Mouse (Mus musculus): ENCODE data around the gene Zzef1. TPM values are rescaled to one million over a fixed set of nuclear protein-coding genes. Genes with fewer than 3 reads are reported as not detected.
A peak's percentile ranks its signal among the peaks of the same experiment; 100 is the strongest.

The Zzef1 gene
- total RNA-seq, 2 experiments from 2014 or later = 47.8 to 49.5 TPM

DNA sequence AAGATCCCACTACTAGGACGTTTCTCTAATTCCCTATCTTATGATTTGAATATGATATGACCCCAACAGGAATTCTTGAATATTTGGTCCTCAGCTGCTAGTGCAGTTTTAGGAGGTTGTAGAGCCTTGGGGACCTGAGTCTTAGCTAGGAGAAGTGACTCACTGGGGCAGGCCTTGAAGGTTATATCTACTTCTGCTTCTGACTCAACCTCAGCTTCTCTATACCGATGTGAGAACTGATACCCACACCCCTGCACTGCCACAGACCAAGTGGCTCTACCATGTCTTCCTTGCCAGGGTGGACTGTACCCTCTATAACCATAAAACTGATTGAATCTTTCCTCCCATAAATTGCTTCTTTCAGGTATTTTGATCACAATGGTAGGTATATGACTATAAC lies 13.9 kb upstream of the Zzef1 start:
- no peak for DNase-seq (ENCODE audit: low spot score in 2 of 2)
- TF ChIP-seq CTCF (conservative IDR thresholded peaks at IDR 0.05) = no peak
- no peak overlapping the region for H3K4me3 ChIP-seq

DNA sequence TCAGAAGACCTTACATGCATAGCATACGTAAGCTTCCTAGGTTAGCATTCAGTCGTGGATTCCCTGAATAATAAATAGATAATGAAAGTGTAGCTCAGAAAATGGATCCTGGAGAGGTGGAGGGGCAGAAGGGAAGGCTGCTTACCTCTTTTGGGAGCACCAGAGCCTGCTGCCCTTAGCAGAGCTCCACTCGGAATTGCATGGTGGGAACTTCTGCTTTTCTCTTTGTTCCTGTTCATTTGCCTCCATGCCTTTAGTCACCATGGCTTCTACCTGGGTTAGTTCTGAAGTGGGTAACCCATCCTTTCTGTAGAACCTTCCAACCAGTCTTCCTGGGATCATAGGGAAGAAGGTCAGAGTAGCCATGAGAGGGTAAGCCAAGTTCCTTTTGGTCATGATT lies 13.5 kb upstream of the Zzef1 start:
- no peak for DNase-seq (ENCODE audit: low spot score in 2 of 2)
- no peak for TF ChIP-seq CTCF (conservative IDR thresholded peaks at IDR 0.05)
- no peak overlapping the region for H3K27ac ChIP-seq

More for the DNA sequence above, 13.9 kb upstream of the Zzef1 start:
- no peak overlapping the region for H3K27ac ChIP-seq

DNA sequence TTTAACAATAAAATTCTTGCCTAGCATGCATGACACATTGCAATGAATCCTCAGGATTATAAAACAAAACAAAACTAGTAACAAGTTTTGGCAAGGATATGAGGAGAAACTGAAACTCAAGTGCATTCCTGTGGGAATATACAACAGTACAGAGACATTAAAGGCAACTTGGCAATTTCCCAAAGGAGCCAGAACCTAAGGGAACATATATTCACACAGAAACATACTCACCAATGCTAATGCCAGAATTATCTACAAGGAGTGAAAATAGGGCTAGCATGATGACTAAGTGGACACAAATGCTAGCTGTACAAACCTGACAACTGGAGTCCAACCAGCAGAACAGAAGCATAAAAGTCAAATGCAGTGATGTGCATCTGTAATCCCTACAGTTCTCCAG lies 4.0 kb upstream of the Zzef1 start:
- no peak overlapping the region for H3K27ac ChIP-seq
- H3K4me3 ChIP-seq = no peak overlapping the region
- no peak for DNase-seq (ENCODE audit: low spot score in 2 of 2)
- TF ChIP-seq CTCF (conservative IDR thresholded peaks at IDR 0.05) = no peak

More for the DNA sequence above, 13.5 kb upstream of the Zzef1 start:
- H3K4me3 ChIP-seq = no peak overlapping the region

DNA sequence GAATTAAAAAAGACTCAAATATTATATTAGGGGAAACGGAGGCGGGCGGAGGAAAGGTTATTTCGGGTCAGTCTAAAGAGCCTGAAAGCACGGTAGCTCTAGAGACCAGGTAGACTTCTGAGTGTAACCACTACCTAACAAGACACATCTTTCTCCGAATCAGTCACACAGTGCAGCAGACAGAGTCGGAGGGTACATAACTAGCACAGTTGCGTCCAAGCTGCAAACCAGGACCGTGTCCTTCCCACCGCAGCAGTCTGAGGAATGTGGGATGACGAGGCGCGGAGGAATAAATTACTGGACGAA lies 924 bp upstream of the Zzef1 start:
- peak overlapping the region; percentile 94 for H3K27ac ChIP-seq
- H3K4me3 ChIP-seq = peak overlapping the region; percentile 97
- TF ChIP-seq CTCF (conservative IDR thresholded peaks at IDR 0.05) = no peak
- no peak for DNase-seq (ENCODE audit: low spot score in 2 of 2)

DNA sequence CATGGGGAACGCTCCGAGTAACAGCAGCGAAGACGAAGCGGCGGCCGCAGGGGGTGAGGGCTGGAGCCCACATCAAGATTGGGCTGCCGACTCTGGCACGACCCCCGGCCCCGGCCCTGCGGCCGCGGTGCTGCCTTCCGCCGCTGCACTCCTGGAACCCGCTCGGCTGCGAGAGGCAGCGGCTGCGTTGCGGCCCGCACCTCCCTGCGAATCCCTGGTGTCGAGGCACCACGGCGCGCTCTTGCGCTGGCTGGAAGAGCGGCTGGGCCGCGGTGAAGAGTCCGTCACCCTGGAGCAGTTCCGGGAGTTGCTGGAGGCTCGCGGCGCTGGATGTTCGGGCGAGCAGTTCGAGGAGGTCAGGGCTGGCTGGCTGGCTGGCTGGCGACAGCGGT lies 266 bp downstream of the Zzef1 start:
- peak overlapping the region; percentile 97 for H3K4me3 ChIP-seq
- no peak for DNase-seq (ENCODE audit: low spot score in 2 of 2)
- peak overlapping the region; percentile 94 for H3K27ac ChIP-seq
- TF ChIP-seq CTCF (conservative IDR thresholded peaks at IDR 0.05) = no peak

DNA sequence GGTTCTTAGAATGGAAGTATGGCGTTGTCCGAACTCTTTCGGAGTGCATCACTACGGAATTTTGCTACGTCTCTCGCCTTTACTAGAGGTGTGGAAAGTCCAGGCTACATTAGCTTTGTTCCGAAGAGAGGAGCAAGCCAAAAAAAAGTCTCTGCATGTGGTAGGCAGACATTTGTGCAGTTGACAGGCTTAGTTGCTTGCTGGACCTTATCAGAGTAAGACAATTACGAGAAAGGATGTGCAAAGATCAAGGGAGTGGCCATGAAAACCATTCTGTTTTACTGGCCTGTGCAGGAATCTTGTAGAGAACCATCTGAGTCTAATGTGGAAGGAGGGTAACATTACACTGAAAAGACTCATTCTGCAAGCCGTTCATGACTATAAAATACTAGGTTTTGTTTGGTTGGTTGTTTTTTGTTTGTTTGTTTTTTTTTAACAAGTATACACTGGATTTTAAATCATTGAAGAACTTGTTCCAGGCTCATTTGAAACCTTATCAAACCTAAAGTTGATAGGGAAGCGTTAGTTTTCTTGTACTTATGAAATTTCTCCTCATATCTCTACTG lies 830 bp downstream of the Zzef1 start:
- H3K27ac ChIP-seq = peak overlapping the region; percentile 94
- no peak for TF ChIP-seq CTCF (conservative IDR thresholded peaks at IDR 0.05)
- no peak for DNase-seq (ENCODE audit: low spot score in 2 of 2)
- peak overlapping the region; percentile 97 for H3K4me3 ChIP-seq

DNA sequence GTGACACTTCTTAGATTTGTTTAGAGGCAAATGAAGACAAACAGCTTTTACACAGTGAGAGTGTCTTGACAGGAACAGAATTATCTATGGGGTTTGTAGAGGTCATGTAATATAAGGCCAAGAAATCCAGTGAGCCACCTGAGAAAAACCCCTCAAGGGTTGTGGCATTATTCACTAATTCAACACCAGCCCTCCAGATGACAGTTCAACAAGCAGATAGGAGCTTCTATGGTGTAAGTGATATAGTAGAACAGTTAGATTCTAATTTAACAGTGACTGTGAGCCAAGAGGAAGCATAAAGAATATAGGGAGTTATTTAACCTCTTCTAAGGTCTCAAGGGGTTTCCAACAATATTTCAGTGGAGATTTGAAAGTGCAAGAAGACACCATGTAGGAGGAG lies 2.1 kb downstream of the Zzef1 start:
- TF ChIP-seq CTCF (conservative IDR thresholded peaks at IDR 0.05) = no peak
- no peak for DNase-seq (ENCODE audit: low spot score in 2 of 2)
- H3K4me3 ChIP-seq = no peak overlapping the region
- H3K27ac ChIP-seq = no peak overlapping the region

DNA sequence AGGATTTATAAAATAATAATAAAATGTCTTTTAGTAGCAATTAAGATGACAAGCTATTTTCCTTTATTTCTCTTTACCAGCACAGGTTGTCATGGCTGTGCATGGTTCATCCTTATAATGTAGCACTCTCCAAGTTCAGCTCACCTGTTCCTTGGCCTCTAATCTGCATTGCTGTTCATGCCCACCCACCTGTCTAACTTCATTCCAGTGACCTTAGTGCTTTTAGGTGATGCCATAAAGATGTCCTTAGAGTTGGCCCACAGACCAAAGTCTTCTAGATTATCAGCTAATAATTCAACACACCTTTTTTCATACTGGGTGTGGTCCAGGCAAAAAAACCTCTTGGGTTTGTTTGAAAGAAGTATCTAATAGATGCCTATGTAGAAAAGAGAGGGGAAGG lies 5.2 kb downstream of the Zzef1 start:
- Histone ChIP-seq H3K4me3 (no peak overlapping the region), H3K27ac (no peak overlapping the region)
- TF ChIP-seq CTCF (conservative IDR thresholded peaks at IDR 0.05) = no peak
- no peak for DNase-seq (ENCODE audit: low spot score in 2 of 2)

DNA sequence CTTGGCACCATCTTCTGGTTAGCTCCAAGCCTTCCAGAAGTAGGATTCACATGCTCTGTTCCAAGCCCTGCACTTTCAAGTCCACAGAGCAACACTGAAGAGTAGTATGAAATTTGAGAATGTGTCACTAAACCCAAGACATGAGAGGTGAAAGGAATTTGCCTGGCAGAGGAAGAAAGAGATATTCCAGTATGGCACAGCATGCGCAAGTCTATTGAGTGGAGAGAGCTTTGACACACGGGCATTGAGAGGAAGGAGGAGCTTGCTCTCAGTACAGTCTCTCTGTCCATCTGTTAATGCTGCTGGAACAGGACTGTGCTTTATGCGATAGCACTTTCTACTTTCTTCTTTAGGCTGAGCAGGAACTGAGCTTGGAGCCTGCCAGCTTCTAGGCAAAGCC lies 7.0 kb downstream of the Zzef1 start:
- no peak overlapping the region for H3K27ac ChIP-seq
- TF ChIP-seq CTCF (conservative IDR thresholded peaks at IDR 0.05) = no peak

DNA sequence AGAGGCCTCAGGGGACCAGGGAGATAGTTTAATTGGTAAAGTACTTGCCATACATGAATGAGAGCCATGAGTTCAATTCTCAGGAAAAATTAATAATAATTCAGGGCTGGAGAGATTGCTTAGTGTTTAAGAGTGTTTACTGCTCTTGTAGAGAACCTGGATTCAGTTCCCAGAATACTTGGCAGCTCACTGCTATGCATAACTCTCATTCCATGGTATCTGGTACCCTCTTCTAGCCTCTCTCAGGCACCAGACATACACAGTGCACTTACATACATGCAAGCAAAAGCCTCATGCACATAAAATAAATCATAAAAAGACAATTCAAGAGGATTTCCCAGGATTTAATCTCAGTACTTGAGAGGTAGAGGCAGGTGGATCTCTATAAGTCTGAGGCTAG lies 8.6 kb downstream of the Zzef1 start:
- TF ChIP-seq CTCF (conservative IDR thresholded peaks at IDR 0.05) = no peak
- no peak for DNase-seq (ENCODE audit: low spot score in 2 of 2)
- Histone ChIP-seq H3K4me3 (no peak overlapping the region), H3K27ac (no peak overlapping the region)

More for the DNA sequence above, 7.0 kb downstream of the Zzef1 start:
- no peak for DNase-seq (ENCODE audit: low spot score in 2 of 2)
- H3K4me3 ChIP-seq = no peak overlapping the region

DNA sequence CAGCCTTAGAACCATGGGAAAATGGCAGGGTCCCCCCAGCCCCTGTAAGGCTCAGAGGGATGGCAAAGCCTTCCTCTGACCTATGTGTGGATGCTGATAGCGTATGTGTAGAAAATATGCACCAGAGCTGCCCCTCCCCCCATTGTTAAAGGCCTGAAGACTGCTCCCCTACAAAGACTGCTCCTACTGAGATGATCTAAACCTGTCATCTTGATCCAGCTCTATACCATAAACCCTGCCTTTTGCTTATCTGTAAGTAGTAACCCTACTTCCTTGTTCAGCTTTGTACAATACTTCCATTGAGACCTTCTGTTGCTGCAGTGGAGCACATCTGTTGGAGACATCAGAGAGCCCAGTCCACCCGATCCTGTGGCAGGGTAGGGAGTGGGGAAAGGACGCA lies 9.2 kb downstream of the Zzef1 start:
- TF ChIP-seq CTCF (conservative IDR thresholded peaks at IDR 0.05) = no peak
- no peak overlapping the region for H3K4me3 ChIP-seq
- no peak for DNase-seq (ENCODE audit: low spot score in 2 of 2)
- H3K27ac ChIP-seq = no peak overlapping the region

DNA sequence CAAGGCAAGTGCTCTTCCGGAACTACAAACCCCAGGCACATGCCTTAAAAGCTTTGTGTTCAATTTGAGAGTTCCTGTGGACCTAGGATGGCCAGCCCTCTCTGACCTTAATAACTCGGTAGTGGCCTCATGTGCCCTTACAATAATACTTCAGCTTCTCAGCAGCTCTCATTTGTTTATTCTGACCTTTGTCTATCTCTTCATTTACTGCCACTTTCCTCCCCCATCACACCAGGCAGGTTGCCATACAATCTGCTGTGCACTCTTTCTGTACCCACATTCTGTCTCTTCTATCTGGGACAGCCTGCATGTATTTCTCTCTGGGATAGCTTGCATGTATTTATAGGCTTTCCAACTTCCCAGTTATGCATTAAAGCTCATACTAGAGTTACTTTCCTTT lies 10.5 kb downstream of the Zzef1 start:
- H3K27ac ChIP-seq = peak overlapping the region; percentile 68
- DNase-seq (ENCODE audit: low spot score in 2 of 2) = peak; percentile 27 to 57
- TF ChIP-seq CTCF (conservative IDR thresholded peaks at IDR 0.05) = no peak
- no peak overlapping the region for H3K4me3 ChIP-seq

DNA sequence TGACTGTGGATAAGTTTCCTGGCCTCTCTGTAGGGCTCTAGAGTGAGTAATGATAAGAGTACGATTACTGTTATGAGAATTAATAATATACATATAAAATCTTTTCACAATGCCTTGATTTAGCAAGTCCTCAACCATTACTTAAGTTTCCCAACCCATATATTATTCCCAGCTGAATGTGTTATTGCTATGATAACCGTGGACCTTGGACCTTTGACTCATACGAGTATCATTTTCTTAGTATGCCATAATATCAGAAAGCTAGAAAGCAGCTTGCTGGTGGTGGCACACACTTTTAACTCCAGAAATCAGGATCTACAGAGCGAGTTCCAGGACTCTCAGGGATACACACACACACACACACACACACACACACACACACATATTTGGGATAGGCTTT lies 12.0 kb downstream of the Zzef1 start:
- DNase-seq (ENCODE audit: low spot score in 2 of 2) = no peak
- Histone ChIP-seq H3K4me3 (no peak overlapping the region), H3K27ac (no peak overlapping the region)
- TF ChIP-seq CTCF (conservative IDR thresholded peaks at IDR 0.05) = no peak

DNA sequence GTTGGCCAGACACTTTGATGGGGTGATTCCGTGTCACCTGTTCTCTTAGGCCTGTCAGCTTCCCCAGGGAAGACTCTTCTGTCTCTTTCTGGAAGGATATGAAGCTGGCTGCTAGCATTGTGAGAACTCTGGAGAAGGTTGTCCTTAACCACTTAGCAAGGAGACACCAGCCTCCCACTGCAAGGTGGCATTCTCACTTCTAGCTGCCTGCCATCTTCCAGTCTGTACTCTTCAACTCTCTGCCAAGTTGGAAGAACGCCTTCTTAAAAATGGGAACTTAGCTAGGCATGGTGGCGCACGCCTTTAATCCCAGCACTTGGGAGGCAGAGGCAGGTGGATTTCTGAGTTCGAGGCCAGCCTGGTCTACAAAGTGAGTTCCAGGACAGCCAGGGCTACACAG lies 17.7 kb downstream of the Zzef1 start:
- no peak overlapping the region for H3K27ac ChIP-seq
- no peak for TF ChIP-seq CTCF (conservative IDR thresholded peaks at IDR 0.05)
- H3K4me3 ChIP-seq = no peak overlapping the region
- DNase-seq (ENCODE audit: low spot score in 2 of 2) = no peak

DNA sequence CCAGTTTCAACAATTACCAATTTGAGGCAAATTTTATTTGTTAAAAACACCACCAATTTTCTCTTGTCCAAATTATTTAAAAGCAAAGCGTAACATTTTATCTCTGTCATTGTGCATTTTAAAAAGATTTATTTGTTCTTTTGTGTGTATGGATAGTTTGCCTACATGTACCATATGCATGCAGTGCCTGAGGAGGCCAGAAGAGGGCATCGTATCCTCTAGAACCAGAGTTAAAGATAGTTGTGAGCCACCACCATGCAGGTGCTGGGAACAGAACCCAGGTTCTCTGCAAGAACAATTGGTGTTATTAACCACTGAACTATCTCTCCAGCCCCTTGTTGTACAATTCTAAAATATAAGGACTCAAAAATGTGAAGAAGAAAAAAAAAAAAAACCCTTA lies 18.2 kb downstream of the Zzef1 start:
- peak; percentile 54 for TF ChIP-seq CTCF (conservative IDR thresholded peaks at IDR 0.05)
- no peak overlapping the region for H3K4me3 ChIP-seq
- DNase-seq (ENCODE audit: low spot score in 2 of 2) = no peak
- no peak overlapping the region for H3K27ac ChIP-seq
